Mouse (Mus musculus) hindbrain, embryonic 13.5 days (tissue): ENCODE results near the gene Git1. TPM values are rescaled to one million over a fixed set of nuclear protein-coding genes. Genes with fewer than 3 reads are reported as not detected.
A peak's percentile ranks its signal among the peaks of the same experiment; 100 is the strongest.

Experiments used
- ATAC-seq: fragments of 200-750 bp; cut with Nextera tagmentation; 2 replicates; pipeline ENCODE4 v1.8.0; 2017; ENCODE audit warnings: moderate TSS enrichment; ENCODE audit not compliant: low FRiP score
- H3K27ac ChIP-seq: fragments of 300-500 bp; sonication (generic); 2 replicates; pipeline ENCODE4 v1.5.1; 2015; ENCODE audit warnings: inconsistent platforms, mild to moderate bottlenecking, moderate library complexity
- H3K27me3 ChIP-seq: fragments of 300-500 bp; sonication (generic); 2 replicates; pipeline ENCODE4 v1.6.1; 2015; ENCODE audit warnings: mild to moderate bottlenecking, inconsistent platforms
- H3K36me3 ChIP-seq: fragments of 300-500 bp; sonication (generic); 2 replicates; pipeline ENCODE4 v1.6.1; 2015; ENCODE audit warnings: mild to moderate bottlenecking, inconsistent platforms
- H3K4me1 ChIP-seq: fragments of 300-500 bp; sonication (generic); replicated peaks from 2 replicates; pipeline ENCODE4 v1.6.1; 2015; ENCODE audit warnings: inconsistent platforms
- H3K4me2 ChIP-seq: fragments of 300-500 bp; sonication (generic); 2 replicates; pipeline ENCODE4 v1.6.1; 2015; ENCODE audit warnings: inconsistent platforms, mild to moderate bottlenecking, moderate library complexity
- H3K4me3 ChIP-seq: fragments of 300-500 bp; sonication (generic); 2 replicates; pipeline ENCODE4 v1.5.1; 2015; ENCODE audit warnings: mild to moderate bottlenecking, inconsistent platforms
- H3K9ac ChIP-seq: fragments of 300-500 bp; sonication (generic); 2 replicates; pipeline ENCODE4 v1.6.1; 2015; ENCODE audit warnings: mild to moderate bottlenecking, inconsistent platforms
- H3K9me3 ChIP-seq: fragments of 300-500 bp; sonication (generic); 2 replicates; pipeline ENCODE4 v1.6.1; 2016; ENCODE audit warnings: inconsistent platforms
- WGBS: fragments of 180-500 bp; shearing (Covaris S2); methylation state at CpG from one replicate; pipeline ENCODE4 v1.1.7; 2015; 5-methylcytosine and 5-hydroxymethylcytosine counted together
- polyA plus RNA-seq: library from polyadenylated mRNA; unstranded; fragments of >200 nt; fragmentation: Nextera tagmentation; extraction: Ambion mirVana; gene quantifications from 2 replicates; pipeline ENCODE4 v1.2.1, GENCODE M21; 2015

Git1 gene
- polyA plus RNA-seq, 1 experiment from 2014 or later = 14.3 TPM

GRCm38 (mm10) chr11:77464684-77465083 lies 28.7 kb upstream of the Git1 start:
- ATAC-seq = no peak
- WGBS = 44% methylated on average over 4 of the region's 4 CpGs
- Histone ChIP-seq H3K4me1 (peaks cover 28% of the 10 kb centered on the region), H3K9me3 (no peaks in the 10 kb centered on the region), H3K36me3 (no peaks in the 10 kb centered on the region), H3K4me2 (no peak overlapping the region), H3K27me3 (peaks cover 96% of the 10 kb centered on the region), H3K4me3 (no peak overlapping the region), H3K27ac (no peak overlapping the region), H3K9ac (no peak overlapping the region)

GRCm38 (mm10) chr11:77465111-77465510 lies 28.3 kb upstream of the Git1 start:
- H3K4me3 ChIP-seq = no peak overlapping the region
- no peak for ATAC-seq
- no peak overlapping the region for H3K4me2 ChIP-seq
- H3K27me3 ChIP-seq = peaks cover 95% of the 10 kb centered on the region
- no peak overlapping the region for H3K27ac ChIP-seq
- 49% methylated on average over 3 of the region's 3 CpGs for WGBS
- no peak overlapping the region for H3K9ac ChIP-seq
- H3K4me1 ChIP-seq = peaks cover 28% of the 10 kb centered on the region
- H3K9me3 ChIP-seq = no peaks in the 10 kb centered on the region
- H3K36me3 ChIP-seq = 0 out of 2 replicates have a peak, but pooled peaks cover 1% of the 10 kb centered on the region

GRCm38 (mm10) chr11:77466544-77466943 lies 26.8 kb upstream of the Git1 start:
- Histone ChIP-seq H3K9me3 (no peaks in the 10 kb centered on the region), H3K9ac (no peak overlapping the region), H3K27ac (no peak overlapping the region), H3K4me1 (peaks cover 28% of the 10 kb centered on the region), H3K27me3 (peaks cover 81% of the 10 kb centered on the region), H3K36me3 (peaks cover 15% of the 10 kb centered on the region), H3K4me3 (no peak overlapping the region), H3K4me2 (no peak overlapping the region)
- ATAC-seq = no peak
- WGBS = 41% methylated on average over 9 of the region's 9 CpGs

- 6% methylated on average over 25 of the region's 25 CpGs for WGBS
- H3K27me3 ChIP-seq = peaks cover 74% of the 10 kb centered on the region
Observed at GRCm38 (mm10) chr11:77467157-77467556, 26.2 kb upstream of the Git1 start.

GRCm38 (mm10) chr11:77467784-77468183 lies 25.6 kb upstream of the Git1 start:
- no peak overlapping the region for H3K27ac ChIP-seq
- WGBS = 12% methylated on average over 20 of the region's 20 CpGs
- no peak overlapping the region for H3K4me3 ChIP-seq
- H3K9me3 ChIP-seq = no peaks in the 10 kb centered on the region
- peaks cover 17% of the 10 kb centered on the region for H3K4me1 ChIP-seq
- peaks cover 68% of the 10 kb centered on the region for H3K27me3 ChIP-seq
- ATAC-seq = no peak
- peak overlapping the region; percentile 23; the same call in 1 of the 2 replicates for H3K4me2 ChIP-seq
- H3K9ac ChIP-seq = no peak overlapping the region
- peaks cover 28% of the 10 kb centered on the region for H3K36me3 ChIP-seq

More at GRCm38 (mm10) chr11:77467157-77467556, 26.2 kb upstream of the Git1 start:
- Histone ChIP-seq H3K36me3 (peaks cover 22% of the 10 kb centered on the region), H3K4me2 (no peak overlapping the region), H3K4me1 (peaks cover 23% of the 10 kb centered on the region), H3K27ac (no peak overlapping the region), H3K4me3 (no peak overlapping the region), H3K9me3 (no peaks in the 10 kb centered on the region), H3K9ac (no peak overlapping the region)
- 0 out of 2 replicates have a peak, but pooled peaks have one; percentile 7 for ATAC-seq

- WGBS = 85% methylated on average over 9 of the region's 9 CpGs
- H3K27me3 ChIP-seq = peaks cover 62% of the 10 kb centered on the region
Observed at GRCm38 (mm10) chr11:77468397-77468796, 25.0 kb upstream of the Git1 start.

GRCm38 (mm10) chr11:77471407-77471806 lies 22.0 kb upstream of the Git1 start:
- Histone ChIP-seq H3K4me3 (no peak overlapping the region), H3K9ac (no peak overlapping the region), H3K27me3 (peaks cover 33% of the 10 kb centered on the region), H3K4me1 (peaks cover 10% of the 10 kb centered on the region), H3K36me3 (peaks cover 55% of the 10 kb centered on the region), H3K27ac (no peak overlapping the region), H3K9me3 (no peaks in the 10 kb centered on the region), H3K4me2 (no peak overlapping the region)
- no peak for ATAC-seq
- WGBS = 71% methylated on average over 29 of the region's 29 CpGs

More at GRCm38 (mm10) chr11:77468397-77468796, 25.0 kb upstream of the Git1 start:
- Histone ChIP-seq H3K9ac (no peak overlapping the region), H3K27ac (no peak overlapping the region), H3K9me3 (no peaks in the 10 kb centered on the region), H3K4me3 (no peak overlapping the region), H3K36me3 (peaks cover 34% of the 10 kb centered on the region), H3K4me1 (peaks cover 14% of the 10 kb centered on the region), H3K4me2 (no peak overlapping the region)
- no peak for ATAC-seq

GRCm38 (mm10) chr11:77472775-77473174 lies 20.6 kb upstream of the Git1 start:
- 92% methylated on average over 16 of the region's 16 CpGs for whole genome bisulfite sequencing
- Histone ChIP-seq H3K27ac (no peak overlapping the region), H3K9me3 (no peaks in the 10 kb centered on the region), H3K9ac (no peak overlapping the region), H3K4me3 (no peak overlapping the region), H3K36me3 (peaks cover 66% of the 10 kb centered on the region), H3K4me1 (peaks cover 4% of the 10 kb centered on the region), H3K4me2 (no peak overlapping the region), H3K27me3 (peaks cover 19% of the 10 kb centered on the region)
- ATAC-seq = no peak

- H3K27ac ChIP-seq = no peak overlapping the region
- H3K4me2 ChIP-seq = no peak overlapping the region
- H3K9me3 ChIP-seq = no peaks in the 10 kb centered on the region
- H3K9ac ChIP-seq = no peak overlapping the region
- peaks cover 12% of the 10 kb centered on the region for H3K4me1 ChIP-seq
- H3K27me3 ChIP-seq = no peaks in the 10 kb centered on the region
- no peak for ATAC-seq
- WGBS = 94% methylated on average over 14 of the region's 14 CpGs
- H3K36me3 ChIP-seq = peaks cover 54% of the 10 kb centered on the region
- no peak overlapping the region for H3K4me3 ChIP-seq
Observed at GRCm38 (mm10) chr11:77476216-77476615, 17.1 kb upstream of the Git1 start.

- WGBS = 94% methylated on average over 6 of the region's 6 CpGs
- H3K9ac ChIP-seq = no peak overlapping the region
- no peaks in the 10 kb centered on the region for H3K9me3 ChIP-seq
- no peak overlapping the region for H3K4me2 ChIP-seq
- no peaks in the 10 kb centered on the region for H3K27me3 ChIP-seq
- peaks cover 18% of the 10 kb centered on the region for H3K4me1 ChIP-seq
- peaks cover 47% of the 10 kb centered on the region for H3K36me3 ChIP-seq
- no peak overlapping the region for H3K4me3 ChIP-seq
- no peak for ATAC-seq
- H3K27ac ChIP-seq = no peak overlapping the region
Observed at GRCm38 (mm10) chr11:77476895-77477294, 16.5 kb upstream of the Git1 start.

GRCm38 (mm10) chr11:77483043-77483442 lies 10.3 kb upstream of the Git1 start:
- no peaks in the 10 kb centered on the region for H3K9me3 ChIP-seq
- H3K27me3 ChIP-seq = no peaks in the 10 kb centered on the region
- 69% methylated on average over 3 of the region's 3 CpGs for WGBS
- H3K9ac ChIP-seq = no peak overlapping the region
- no peak overlapping the region for H3K4me2 ChIP-seq
- H3K4me3 ChIP-seq = no peak overlapping the region
- peaks cover 74% of the 10 kb centered on the region for H3K4me1 ChIP-seq
- H3K27ac ChIP-seq = no peak overlapping the region
- no peaks in the 10 kb centered on the region for H3K36me3 ChIP-seq
- no peak for ATAC-seq

- H3K4me3 ChIP-seq = no peak overlapping the region
- H3K9me3 ChIP-seq = no peaks in the 10 kb centered on the region
- no peak overlapping the region for H3K4me2 ChIP-seq
- 66% methylated on average over 11 of the region's 11 CpGs for WGBS
- no peaks in the 10 kb centered on the region for H3K27me3 ChIP-seq
- peaks cover 81% of the 10 kb centered on the region for H3K4me1 ChIP-seq
- H3K9ac ChIP-seq = no peak overlapping the region
- no peak overlapping the region for H3K27ac ChIP-seq
- ATAC-seq = no peak
- H3K36me3 ChIP-seq = no peaks in the 10 kb centered on the region
Observed at GRCm38 (mm10) chr11:77483510-77484255, 9.7 kb upstream of the Git1 start.

GRCm38 (mm10) chr11:77485229-77485628 lies 8.1 kb upstream of the Git1 start:
- Histone ChIP-seq H3K36me3 (no peaks in the 10 kb centered on the region), H3K4me2 (peak overlapping the region; percentile 74), H3K27ac (peak overlapping the region; percentile 95; the same call in 1 of the 2 replicates), H3K27me3 (no peaks in the 10 kb centered on the region), H3K9me3 (no peaks in the 10 kb centered on the region), H3K4me3 (peak overlapping the region; percentile 96; the same call in 1 of the 2 replicates), H3K4me1 (peaks cover 84% of the 10 kb centered on the region), H3K9ac (peak overlapping the region; percentile 98)
- 46% methylated on average over 6 of the region's 6 CpGs for WGBS
- ATAC-seq = no peak
